Mouse (Mus musculus) CH12.LX (cell line): ENCODE data around the gene Tpo.

Experiments used
- CTCF ChIP-seq, 2 experiments: IDR thresholded peaks in 1 of 2; conservative IDR thresholded peaks in 1 of 2; 2 replicates each; pipeline ENCODE4 v1.5.1; 2011 to 2012; ENCODE audit warnings: low read depth in 2 of 2, low read length in 2 of 2, improper control_type of control experiment in 1 of 2, inconsistent platforms in 1 of 2, mild to moderate bottlenecking in 1 of 2, moderate library complexity in 1 of 2
- EP300 ChIP-seq: IDR thresholded peaks from 2 replicates; pipeline ENCODE4 v1.6.1; 2011; ENCODE audit warnings: low read length, improper control_type of control experiment
- ETS1 ChIP-seq: conservative IDR thresholded peaks from 2 replicates; pipeline ENCODE4 v1.6.1; 2012; ENCODE audit warnings: low read depth, mild to moderate bottlenecking, inconsistent platforms, low read length, improper control_type of control experiment, moderate library complexity
- KAT2A ChIP-seq: IDR thresholded peaks from 2 replicates; pipeline ENCODE4 v1.6.1; 2012; ENCODE audit warnings: low read length, improper control_type of control experiment, inconsistent platforms; ENCODE audit not compliant: insufficient replicate concordance
- POLR2A ChIP-seq: IDR thresholded peaks from 2 replicates; pipeline ENCODE4 v1.6.1; 2011; ENCODE audit warnings: low read depth, mild to moderate bottlenecking, improper control_type of control experiment, low read length
- SMC3 ChIP-seq: IDR thresholded peaks from 2 replicates; pipeline ENCODE4 v1.6.1; 2011; ENCODE audit warnings: low read depth, low read length, improper control_type of control experiment
- TBP ChIP-seq: conservative IDR thresholded peaks from 2 replicates; pipeline ENCODE4 v1.6.1; 2011; ENCODE audit warnings: low read depth, low read length, improper control_type of control experiment

DNA sequence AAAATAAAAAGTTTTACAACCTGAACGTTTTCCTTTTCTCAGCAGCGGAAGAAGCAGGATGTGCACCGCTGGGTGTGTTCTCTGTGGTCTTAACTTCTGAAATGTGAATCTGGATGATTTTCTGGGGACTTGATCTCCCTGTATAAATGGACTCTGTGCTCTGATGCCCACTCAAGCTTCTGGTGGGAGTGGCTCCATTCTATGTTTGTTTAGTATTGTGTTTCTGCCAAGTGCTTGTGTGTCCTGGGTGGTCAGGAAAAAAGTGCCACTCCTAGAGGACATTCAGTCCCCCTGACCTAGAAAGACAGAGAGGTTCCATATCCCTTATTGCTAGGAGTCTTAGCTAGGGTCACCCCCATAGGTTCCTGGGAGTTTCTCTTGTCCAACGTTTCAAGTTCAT, at the start of gene Tpo:
- TF ChIP-seq CTCF (conservative IDR thresholded peaks at IDR 0.05 in 1 of 2, IDR thresholded peaks at IDR 0.05 in 1 of 2; ENCODE audit: low read depth in 2 of 2, low read length in 2 of 2) (no peak), POLR2A (no peak), EP300 (no peak), SMC3 (no peak), TBP (no peak), KAT2A (no peak), ETS1 (no peak)
